Mouse (Mus musculus) kidney, embryonic 14.5 days (tissue): ENCODE data around the gene BC035044. TPM values are rescaled to one million over a fixed set of nuclear protein-coding genes. Genes with fewer than 3 reads are reported as not detected.
A peak's percentile ranks its signal among the peaks of the same experiment; 100 is the strongest.

Experiments
- ATAC-seq: fragments of 200-750 bp; cut with Nextera tagmentation; 2 replicates; pipeline ENCODE4 v1.8.0; 2017; ENCODE audit warnings: moderate number of reproducible peaks, mild to moderate bottlenecking, moderate TSS enrichment, moderate library complexity; ENCODE audit not compliant: low FRiP score, low TSS enrichment
- H3K27ac ChIP-seq: fragments of 300-500 bp; sonication (generic); 2 replicates; pipeline ENCODE4 v1.5.1; 2014; ENCODE audit warnings: low read depth, mild to moderate bottlenecking, low read length, moderate library complexity, mixed read lengths
- H3K27me3 ChIP-seq: fragments of 300-500 bp; sonication (generic); 2 replicates; pipeline ENCODE4 v1.6.1; 2014; ENCODE audit warnings: mild to moderate bottlenecking, low read length; ENCODE audit not compliant: control insufficient read depth, insufficient read depth
- H3K36me3 ChIP-seq: fragments of 300-500 bp; sonication (generic); 2 replicates; pipeline ENCODE4 v1.6.1; 2014; ENCODE audit warnings: low read length, mixed read lengths; ENCODE audit not compliant: control insufficient read depth, insufficient read depth
- H3K4me1 ChIP-seq: fragments of 300-500 bp; sonication (generic); 2 replicates; pipeline ENCODE4 v1.6.1; 2014; ENCODE audit warnings: low read length, mixed read lengths; ENCODE audit not compliant: control insufficient read depth, insufficient read depth
- H3K4me2 ChIP-seq: fragments of 300-500 bp; sonication (generic); replicated peaks from 2 replicates; pipeline ENCODE4 v1.6.1; 2014; ENCODE audit warnings: low read depth, mild to moderate bottlenecking, low read length
- H3K4me3 ChIP-seq: fragments of 300-500 bp; sonication (generic); 2 replicates; pipeline ENCODE4 v1.5.1; 2014; ENCODE audit warnings: mild to moderate bottlenecking, low read length
- H3K9ac ChIP-seq: fragments of 300-500 bp; sonication (generic); 2 replicates; pipeline ENCODE4 v1.6.1; 2014; ENCODE audit warnings: low read depth, mild to moderate bottlenecking, low read length, moderate library complexity
- H3K9me3 ChIP-seq: fragments of 300-500 bp; sonication (generic); 2 replicates; pipeline ENCODE4 v1.6.1; 2016; ENCODE audit warnings: low read length; ENCODE audit not compliant: control insufficient read depth
- WGBS: fragments of 180-500 bp; shearing (Covaris S2); extraction: QIAGEN DNeasy Blood & Tissue Kit; methylation state at CpG from one replicate; pipeline ENCODE4 v1.1.7; 2014; 5-methylcytosine and 5-hydroxymethylcytosine counted together
- polyA plus RNA-seq: library from polyadenylated mRNA; unstranded; fragments of >200 nt; fragmentation: Nextera tagmentation; extraction: Ambion mirVana; gene quantifications from 2 replicates; pipeline ENCODE4 v1.2.1, GENCODE M21; 2014

The BC035044 gene
- polyA plus RNA-seq, 1 experiment from 2014 or later: 0.76 TPM

DNA sequence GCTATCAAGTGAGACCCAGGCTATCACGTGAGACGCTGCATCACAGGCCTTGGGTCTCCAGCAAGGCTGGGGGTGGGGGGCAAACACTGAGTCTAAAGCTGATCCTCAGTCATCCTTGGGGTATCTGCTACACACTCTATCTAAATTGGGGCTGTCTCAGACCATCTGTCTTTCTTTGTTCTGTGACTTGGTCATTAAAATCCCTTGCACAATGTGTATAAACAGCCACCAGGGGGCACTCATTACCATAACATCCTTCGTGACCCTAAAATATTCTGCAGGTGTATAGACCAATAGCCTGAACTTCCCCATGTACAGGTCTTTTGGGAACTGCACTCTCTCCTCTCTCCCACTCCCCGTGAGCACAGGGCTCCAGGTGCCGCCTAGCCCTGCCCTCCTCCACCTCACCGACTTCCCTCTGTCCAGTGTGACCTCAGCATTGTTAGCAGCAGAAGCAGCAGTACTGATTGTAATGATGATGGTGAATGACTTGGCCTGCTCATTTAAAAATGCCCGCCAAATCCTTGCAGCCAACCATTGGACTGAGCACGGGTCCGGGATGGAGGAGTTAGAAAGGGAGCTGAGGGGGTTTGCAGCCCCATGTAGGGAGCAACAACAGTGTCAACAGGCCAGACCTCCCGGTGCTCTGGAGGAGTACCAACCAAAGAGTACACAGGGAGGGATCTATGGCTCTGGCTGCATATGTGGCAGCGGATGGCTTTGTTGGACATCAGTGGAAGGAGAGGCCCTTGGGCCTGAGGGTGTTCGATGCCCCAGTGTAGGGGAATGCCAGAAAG is 36.7 kb downstream of the BC035044 start:
- Histone ChIP-seq H3K4me3 (no peak overlapping the region), H3K9ac (no peak overlapping the region), H3K9me3 (no peaks in the 10 kb centered on the region), H3K27me3 (no peaks in the 10 kb centered on the region), H3K27ac (no peak overlapping the region), H3K4me1 (0 out of 2 replicates have a peak, but pooled peaks cover 5% of the 10 kb centered on the region), H3K36me3 (no peaks in the 10 kb centered on the region), H3K4me2 (0 out of 2 replicates have a peak overlapping the region, but pooled peaks have one; percentile 5)
- peak; percentile 80 for ATAC-seq
- WGBS: 48% methylated on average over 12 of the region's 12 CpGs

- H3K9ac ChIP-seq: no peak overlapping the region
- H3K9me3 ChIP-seq: no peaks in the 10 kb centered on the region
- no peaks in the 10 kb centered on the region for H3K27me3 ChIP-seq
- no peak for ATAC-seq
- no peak overlapping the region for H3K27ac ChIP-seq
- H3K4me3 ChIP-seq: no peak overlapping the region
- H3K4me1 ChIP-seq: 0 out of 2 replicates have a peak, but pooled peaks cover 5% of the 10 kb centered on the region
- WGBS: 85% methylated on average over 3 of the region's 3 CpGs
- H3K4me2 ChIP-seq: no peak overlapping the region
- H3K36me3 ChIP-seq: no peaks in the 10 kb centered on the region
These were observed 38.2 kb downstream of the BC035044 start for GRCm38 (mm10) chr6:128852766-128853165.

GRCm38 (mm10) chr6:128851151-128851550 is 39.8 kb downstream of the BC035044 start:
- no peak for ATAC-seq
- H3K27me3 ChIP-seq: no peaks in the 10 kb centered on the region
- H3K36me3 ChIP-seq: no peaks in the 10 kb centered on the region
- no peak overlapping the region for H3K9ac ChIP-seq
- 0 out of 2 replicates have a peak, but pooled peaks cover 4% of the 10 kb centered on the region for H3K4me1 ChIP-seq
- H3K4me3 ChIP-seq: no peak overlapping the region
- H3K9me3 ChIP-seq: no peaks in the 10 kb centered on the region
- 85% methylated on average over 2 of the region's 2 CpGs for WGBS
- H3K27ac ChIP-seq: no peak overlapping the region
- no peak overlapping the region for H3K4me2 ChIP-seq

GRCm38 (mm10) chr6:128850671-128851070 is 40.3 kb downstream of the BC035044 start:
- Histone ChIP-seq H3K9ac (no peak overlapping the region), H3K27ac (no peak overlapping the region), H3K27me3 (no peaks in the 10 kb centered on the region), H3K36me3 (no peaks in the 10 kb centered on the region), H3K4me1 (0 out of 2 replicates have a peak, but pooled peaks cover 2% of the 10 kb centered on the region), H3K9me3 (no peaks in the 10 kb centered on the region), H3K4me3 (no peak overlapping the region), H3K4me2 (no peak overlapping the region)
- 58% methylated on average over 2 of the region's 2 CpGs for whole genome bisulfite sequencing
- ATAC-seq: no peak

- no peak overlapping the region for H3K4me3 ChIP-seq
- no peak overlapping the region for H3K9ac ChIP-seq
- H3K4me2 ChIP-seq: no peak overlapping the region
- no peaks in the 10 kb centered on the region for H3K36me3 ChIP-seq
- no peaks in the 10 kb centered on the region for H3K4me1 ChIP-seq
- no peak overlapping the region for H3K27ac ChIP-seq
- no peaks in the 10 kb centered on the region for H3K27me3 ChIP-seq
- ATAC-seq: no peak
- 58% methylated on average over 2 of the region's 2 CpGs for WGBS
- no peaks in the 10 kb centered on the region for H3K9me3 ChIP-seq
These were observed 41.0 kb downstream of the BC035044 start for GRCm38 (mm10) chr6:128849902-128850301.

GRCm38 (mm10) chr6:128847401-128847800 is 43.5 kb downstream of the BC035044 start:
- WGBS: 94% methylated on average over 4 of the region's 4 CpGs
- Histone ChIP-seq H3K36me3 (no peaks in the 10 kb centered on the region), H3K9ac (no peak overlapping the region), H3K27me3 (no peaks in the 10 kb centered on the region), H3K4me2 (no peak overlapping the region), H3K27ac (no peak overlapping the region), H3K4me1 (no peaks in the 10 kb centered on the region), H3K4me3 (no peak overlapping the region), H3K9me3 (no peaks in the 10 kb centered on the region)
- ATAC-seq: no peak

DNA sequence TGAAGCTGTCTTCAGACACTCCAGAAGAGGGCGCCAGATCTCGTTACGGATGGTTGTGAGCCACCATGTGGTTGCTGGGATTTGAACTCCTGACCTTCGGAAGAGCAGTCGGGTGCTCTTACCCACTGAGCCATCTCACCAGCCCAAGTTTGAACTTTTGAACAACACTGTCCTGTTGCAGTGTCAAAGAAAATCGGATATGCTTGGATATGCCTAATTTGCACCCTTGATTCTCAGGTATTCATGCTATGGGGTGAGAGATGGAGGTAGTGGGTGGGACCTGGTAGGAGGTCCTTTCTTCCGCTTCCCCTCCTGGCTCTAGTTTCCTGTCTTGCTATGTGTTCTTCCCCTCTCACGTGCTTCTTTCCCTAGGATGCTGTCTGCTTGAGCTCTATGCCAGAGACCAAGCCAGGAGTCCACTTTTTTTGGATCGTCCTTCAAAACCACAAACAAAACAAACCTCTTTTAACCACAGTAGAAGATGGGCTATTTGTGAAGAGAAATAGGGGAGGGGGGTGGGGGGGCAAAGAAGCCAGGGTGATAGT is 44.9 kb downstream of the BC035044 start:
- no peak for ATAC-seq
- H3K27ac ChIP-seq: no peak overlapping the region
- 74% methylated on average over 6 of the region's 9 CpGs for WGBS
- H3K4me2 ChIP-seq: no peak overlapping the region
- H3K9me3 ChIP-seq: no peaks in the 10 kb centered on the region
- H3K9ac ChIP-seq: no peak overlapping the region
- H3K4me1 ChIP-seq: 0 out of 2 replicates have a peak, but pooled peaks cover 5% of the 10 kb centered on the region
- no peak overlapping the region for H3K4me3 ChIP-seq
- no peaks in the 10 kb centered on the region for H3K36me3 ChIP-seq
- H3K27me3 ChIP-seq: no peaks in the 10 kb centered on the region

DNA sequence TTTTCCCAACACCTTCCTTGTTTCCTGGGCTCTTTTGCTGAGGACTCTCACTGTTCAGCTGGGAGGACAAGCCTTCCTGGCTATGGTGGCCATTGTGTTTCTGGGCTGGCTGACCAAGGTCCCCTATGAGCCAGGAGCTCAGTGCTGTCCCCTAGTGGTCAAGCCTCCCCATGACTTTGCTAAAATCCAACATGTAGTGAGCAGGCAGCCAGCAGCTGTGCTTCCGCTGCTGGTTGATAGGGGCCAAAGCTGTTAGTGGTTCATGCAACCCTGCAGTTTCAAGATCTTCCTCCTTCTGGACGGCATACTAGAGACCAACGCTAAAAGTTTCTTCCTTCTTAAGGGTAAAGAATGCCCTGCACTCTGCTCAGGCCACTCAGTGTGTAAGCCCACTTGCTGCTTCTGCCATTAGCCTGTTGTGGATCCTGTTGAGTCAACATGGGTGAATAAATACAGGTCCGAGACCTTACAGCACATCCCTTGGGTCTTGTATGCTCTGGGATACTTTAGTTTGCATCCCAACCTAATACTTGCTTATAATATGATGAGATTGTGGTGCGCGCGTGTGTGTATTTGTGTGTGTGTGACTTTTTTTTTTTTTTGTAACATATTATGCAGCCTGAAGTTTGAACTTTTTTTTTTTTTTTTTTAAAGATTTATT is 45.5 kb downstream of the BC035044 start:
- ATAC-seq: 0 out of 2 replicates have a peak, but pooled peaks have one; percentile 1
- H3K36me3 ChIP-seq: no peaks in the 10 kb centered on the region
- no peak overlapping the region for H3K9ac ChIP-seq
- H3K4me1 ChIP-seq: 0 out of 2 replicates have a peak, but pooled peaks cover 5% of the 10 kb centered on the region
- H3K4me2 ChIP-seq: 0 out of 2 replicates have a peak overlapping the region, but pooled peaks have one; percentile 17
- H3K27ac ChIP-seq: no peak overlapping the region
- 37% methylated on average over 7 of the region's 7 CpGs for WGBS
- no peaks in the 10 kb centered on the region for H3K9me3 ChIP-seq
- no peaks in the 10 kb centered on the region for H3K27me3 ChIP-seq
- no peak overlapping the region for H3K4me3 ChIP-seq
